Mouse (Mus musculus): ENCODE results near the gene Atrnl1.

- TF ChIP-seq CTCF (IDR thresholded peaks at IDR 0.05; ENCODE audit: extremely low read depth, insufficient read length, insufficient replicate concordance, low read depth, low read length) (no peak), POLR2A (IDR thresholded peaks at IDR 0.05; ENCODE audit: low read depth, low read length) (no peak)
Observed at GRCm38 (mm10) chr19:57868350-57868749, 257.5 kb downstream of the Atrnl1 start.

All from small intestine, adult 2 months (tissue).